Mouse (Mus musculus): ENCODE results near the gene Cmtm8. TPM values are rescaled to one million over a fixed set of nuclear protein-coding genes. Genes with fewer than 3 reads are reported as not detected.
A peak's percentile ranks its signal among the peaks of the same experiment; 100 is the strongest.

Gene Cmtm8
- polyA plus RNA-seq, 1 experiment from 2014 or later = 14.9 TPM

DNA sequence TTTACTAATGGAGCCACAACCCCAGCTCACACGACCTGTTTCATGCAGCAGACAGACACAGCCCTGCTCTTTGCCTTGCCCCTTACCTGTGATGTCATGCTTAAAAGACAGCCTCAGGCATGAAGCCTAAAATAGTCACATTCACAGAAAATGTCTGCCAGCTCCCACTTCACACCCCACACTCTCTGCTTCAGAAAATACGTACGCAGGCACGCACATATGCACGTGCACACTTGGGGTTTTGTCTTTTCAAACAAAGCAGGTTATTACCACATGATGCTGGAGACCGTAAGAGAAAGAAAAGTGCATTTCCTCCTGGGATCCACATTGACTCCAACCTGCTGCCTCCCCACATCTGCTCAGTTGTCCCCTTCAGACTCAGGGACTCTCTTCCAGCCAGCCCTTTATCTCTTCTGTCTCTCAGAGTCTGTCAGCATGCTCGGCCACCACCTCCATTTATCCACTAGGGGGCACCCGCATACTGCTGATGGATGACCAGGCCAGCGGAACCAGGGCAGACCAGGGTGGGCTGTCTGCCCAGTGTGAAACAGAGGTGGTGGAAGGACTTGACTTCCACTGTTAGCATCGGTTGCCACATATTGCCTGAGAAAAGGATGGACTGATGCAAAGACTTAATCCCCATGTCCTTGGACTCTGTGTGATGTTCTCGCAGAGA is 46.5 kb downstream of the Cmtm8 start:
- no peak overlapping the region for H3K27ac ChIP-seq (replicated peaks)
- no peak overlapping the region for H3K4me2 ChIP-seq (replicated peaks)
- no peaks in the 10 kb centered on the region for H3K9me3 ChIP-seq
- H3K9ac ChIP-seq (replicated peaks) = no peak overlapping the region
- peaks cover 10% of the 10 kb centered on the region; the same call in 1 of the 2 replicates for H3K4me1 ChIP-seq
- H3K36me3 ChIP-seq = no peaks in the 10 kb centered on the region
- no peak overlapping the region for H3K4me3 ChIP-seq
- peaks cover 13% of the 10 kb centered on the region; the same call in 1 of the 2 replicates for H3K27me3 ChIP-seq
- ATAC-seq (ENCODE audit: low FRiP score, low read depth) = peak; percentile 79
- WGBS = 57% methylated on average over 11 of the region's 11 CpGs

GRCm38 (mm10) chr9:114796473-114797050 is 47.4 kb downstream of the Cmtm8 start:
- 47% methylated on average over 10 of the region's 11 CpGs for WGBS

DNA sequence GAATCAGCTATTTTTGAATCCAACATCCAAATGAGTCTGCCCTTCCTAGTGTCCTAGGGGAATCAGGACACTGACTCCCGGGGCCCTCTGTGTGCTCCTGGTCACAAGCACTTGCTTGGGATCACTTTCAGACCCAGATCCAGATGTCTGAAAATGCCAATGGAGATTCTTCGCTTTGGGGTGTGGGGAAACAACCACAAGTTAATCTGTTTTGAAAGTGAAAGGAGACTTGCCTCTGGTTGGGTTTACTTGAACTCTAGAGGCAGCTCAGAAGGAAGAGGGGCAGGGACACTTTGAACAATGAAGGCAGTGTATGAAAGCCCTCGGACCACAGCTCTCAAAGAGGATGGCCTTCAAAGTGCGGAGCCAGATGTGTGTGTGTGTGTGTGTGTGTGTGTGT is 49.5 kb downstream of the Cmtm8 start:
- 77% methylated on average over 4 of the region's 4 CpGs for WGBS
- H3K27ac ChIP-seq (replicated peaks) = no peak overlapping the region
- peaks cover 8% of the 10 kb centered on the region; the same call in 1 of the 2 replicates for H3K27me3 ChIP-seq
- no peak overlapping the region for H3K4me3 ChIP-seq
- no peak overlapping the region for H3K9ac ChIP-seq (replicated peaks)
- H3K9me3 ChIP-seq = no peaks in the 10 kb centered on the region
- ATAC-seq (ENCODE audit: low FRiP score, low read depth) = no peak
- H3K4me1 ChIP-seq = peaks cover 13% of the 10 kb centered on the region; the same call in 1 of the 2 replicates
- H3K4me2 ChIP-seq (replicated peaks) = no peak overlapping the region
- no peaks in the 10 kb centered on the region for H3K36me3 ChIP-seq

More at GRCm38 (mm10) chr9:114796473-114797050, 47.4 kb downstream of the Cmtm8 start:
- H3K4me1 ChIP-seq = peaks cover 14% of the 10 kb centered on the region; the same call in 1 of the 2 replicates
- no peaks in the 10 kb centered on the region for H3K36me3 ChIP-seq
- no peak for ATAC-seq (ENCODE audit: low FRiP score, low read depth)
- H3K27me3 ChIP-seq = peaks cover 13% of the 10 kb centered on the region; the same call in 1 of the 2 replicates
- no peak overlapping the region for H3K27ac ChIP-seq (replicated peaks)
- no peak overlapping the region for H3K4me2 ChIP-seq (replicated peaks)
- H3K4me3 ChIP-seq = no peak overlapping the region
- H3K9me3 ChIP-seq = no peaks in the 10 kb centered on the region
- no peak overlapping the region; the same call in 1 of the 2 replicates for H3K9ac ChIP-seq (replicated peaks)

- Histone ChIP-seq H3K36me3 (no peaks in the 10 kb centered on the region), H3K9me3 (no peaks in the 10 kb centered on the region), H3K27ac (replicated peaks) (no peak overlapping the region), H3K27me3 (peaks cover 6% of the 10 kb centered on the region; the same call in 1 of the 2 replicates), H3K4me3 (no peak overlapping the region), H3K4me1 (peaks cover 9% of the 10 kb centered on the region; the same call in 1 of the 2 replicates), H3K4me2 (replicated peaks) (no peak overlapping the region), H3K9ac (replicated peaks) (no peak overlapping the region)
- no peak for ATAC-seq (ENCODE audit: low FRiP score, low read depth)
- 86% methylated on average over 9 of the region's 9 CpGs for WGBS
Measured at GRCm38 (mm10) chr9:114793764-114794295, 50.1 kb downstream of the Cmtm8 start.

DNA sequence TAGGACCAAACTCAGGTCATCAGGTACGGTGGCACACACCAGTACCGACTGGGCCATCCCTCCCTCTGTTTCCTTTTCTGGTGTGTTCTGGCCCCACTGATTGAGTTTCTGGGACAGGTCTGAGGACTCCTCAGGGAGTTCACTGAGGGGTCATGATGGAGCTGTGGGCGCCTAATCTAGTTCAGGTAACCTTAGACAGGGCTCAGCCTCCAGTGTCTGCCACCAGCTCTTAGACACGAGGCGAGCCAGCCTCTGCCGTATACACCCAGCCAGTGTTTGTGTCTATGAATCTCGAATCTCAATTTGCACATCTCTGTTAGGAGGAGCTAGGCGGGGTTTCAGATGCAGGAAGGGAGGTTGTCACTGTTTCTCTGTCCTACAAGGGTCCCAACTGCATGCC is 54.0 kb downstream of the Cmtm8 start:
- Histone ChIP-seq H3K36me3 (no peaks in the 10 kb centered on the region), H3K9ac (replicated peaks) (no peak overlapping the region), H3K4me3 (no peak overlapping the region), H3K9me3 (no peaks in the 10 kb centered on the region), H3K27ac (replicated peaks) (no peak overlapping the region), H3K27me3 (no peaks in the 10 kb centered on the region; the same call in 1 of the 2 replicates), H3K4me2 (replicated peaks) (no peak overlapping the region), H3K4me1 (0 out of 2 replicates have a peak, but pooled peaks cover 13% of the 10 kb centered on the region)
- 87% methylated on average over 8 of the region's 8 CpGs for WGBS
- ATAC-seq (ENCODE audit: low FRiP score, low read depth) = no peak

DNA sequence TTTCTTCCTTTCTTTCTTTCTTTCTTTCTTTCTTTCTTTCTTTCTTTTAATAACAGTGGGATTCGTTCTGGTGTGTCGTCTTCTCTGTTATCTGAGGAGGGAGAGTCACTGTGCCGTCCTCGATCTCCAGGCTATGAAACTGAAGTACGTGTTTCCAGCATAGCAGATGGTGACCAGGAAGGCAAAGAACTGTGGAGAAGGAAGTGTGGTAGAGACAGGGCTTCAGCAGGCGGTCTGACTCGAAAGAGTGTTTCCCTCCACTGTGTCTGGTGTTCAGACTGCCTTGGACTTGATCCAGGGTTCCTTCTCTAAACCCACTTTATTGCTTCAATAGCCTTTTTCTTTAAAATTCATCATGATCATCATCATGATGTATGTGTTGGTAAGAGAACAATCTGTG is 54.4 kb downstream of the Cmtm8 start:
- Histone ChIP-seq H3K9me3 (no peaks in the 10 kb centered on the region), H3K4me3 (no peak overlapping the region), H3K27ac (replicated peaks) (no peak overlapping the region), H3K36me3 (no peaks in the 10 kb centered on the region), H3K9ac (replicated peaks) (no peak overlapping the region), H3K27me3 (no peaks in the 10 kb centered on the region; the same call in 1 of the 2 replicates), H3K4me2 (replicated peaks) (no peak overlapping the region), H3K4me1 (0 out of 2 replicates have a peak, but pooled peaks cover 14% of the 10 kb centered on the region)
- WGBS = 87% methylated on average over 7 of the region's 7 CpGs
- no peak for ATAC-seq (ENCODE audit: low FRiP score, low read depth)

- H3K4me1 ChIP-seq = 0 out of 2 replicates have a peak, but pooled peaks cover 14% of the 10 kb centered on the region
- H3K27me3 ChIP-seq = no peaks in the 10 kb centered on the region; the same call in 1 of the 2 replicates
- WGBS = 93% methylated on average over 8 of the region's 8 CpGs
Measured at GRCm38 (mm10) chr9:114788697-114789096, 55.3 kb downstream of the Cmtm8 start.

DNA sequence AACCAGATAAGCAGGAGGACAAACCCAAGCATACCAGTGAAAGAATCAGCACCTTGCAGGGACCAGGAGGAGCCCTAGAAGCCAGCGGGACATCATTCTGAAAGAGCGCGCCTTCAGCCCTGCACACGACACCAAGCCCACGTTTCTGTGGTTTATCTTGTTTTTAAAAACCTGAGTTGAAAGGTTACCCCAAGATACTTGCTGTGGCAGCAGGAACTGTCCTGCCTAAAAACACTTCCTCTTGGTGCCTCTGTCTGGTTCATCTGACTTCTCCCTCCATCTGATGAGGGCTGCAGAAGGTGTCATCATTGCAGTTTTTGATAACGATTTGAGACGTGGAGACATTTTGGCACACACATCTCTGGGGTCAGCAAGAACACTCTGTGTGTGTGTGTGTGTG is 56.2 kb downstream of the Cmtm8 start:
- no peak for ATAC-seq (ENCODE audit: low FRiP score, low read depth)
- WGBS = 97% methylated on average over 7 of the region's 7 CpGs
- H3K4me1 ChIP-seq = 0 out of 2 replicates have a peak, but pooled peaks cover 14% of the 10 kb centered on the region

More at GRCm38 (mm10) chr9:114788697-114789096, 55.3 kb downstream of the Cmtm8 start:
- Histone ChIP-seq H3K9me3 (no peaks in the 10 kb centered on the region), H3K36me3 (no peaks in the 10 kb centered on the region), H3K9ac (replicated peaks) (no peak overlapping the region), H3K4me2 (replicated peaks) (no peak overlapping the region), H3K4me3 (no peak overlapping the region), H3K27ac (replicated peaks) (no peak overlapping the region)
- no peak for ATAC-seq (ENCODE audit: low FRiP score, low read depth)

GRCm38 (mm10) chr9:114787134-114787533 is 56.8 kb downstream of the Cmtm8 start:
- no peak overlapping the region for H3K27ac ChIP-seq (replicated peaks)
- H3K9ac ChIP-seq (replicated peaks) = no peak overlapping the region
- 93% methylated on average over 5 of the region's 5 CpGs for WGBS
- H3K36me3 ChIP-seq = no peaks in the 10 kb centered on the region
- no peak overlapping the region for H3K4me2 ChIP-seq (replicated peaks)
- H3K4me1 ChIP-seq = 0 out of 2 replicates have a peak, but pooled peaks cover 14% of the 10 kb centered on the region
- no peak overlapping the region for H3K4me3 ChIP-seq
- no peaks in the 10 kb centered on the region for H3K9me3 ChIP-seq
- ATAC-seq (ENCODE audit: low FRiP score, low read depth) = no peak
- H3K27me3 ChIP-seq = peaks cover 9% of the 10 kb centered on the region

More for the DNA sequence above, 56.2 kb downstream of the Cmtm8 start:
- Histone ChIP-seq H3K4me3 (no peak overlapping the region), H3K4me2 (replicated peaks) (no peak overlapping the region), H3K9ac (replicated peaks) (no peak overlapping the region), H3K27me3 (peaks cover 4% of the 10 kb centered on the region), H3K36me3 (no peaks in the 10 kb centered on the region), H3K27ac (replicated peaks) (no peak overlapping the region), H3K9me3 (no peaks in the 10 kb centered on the region)

DNA sequence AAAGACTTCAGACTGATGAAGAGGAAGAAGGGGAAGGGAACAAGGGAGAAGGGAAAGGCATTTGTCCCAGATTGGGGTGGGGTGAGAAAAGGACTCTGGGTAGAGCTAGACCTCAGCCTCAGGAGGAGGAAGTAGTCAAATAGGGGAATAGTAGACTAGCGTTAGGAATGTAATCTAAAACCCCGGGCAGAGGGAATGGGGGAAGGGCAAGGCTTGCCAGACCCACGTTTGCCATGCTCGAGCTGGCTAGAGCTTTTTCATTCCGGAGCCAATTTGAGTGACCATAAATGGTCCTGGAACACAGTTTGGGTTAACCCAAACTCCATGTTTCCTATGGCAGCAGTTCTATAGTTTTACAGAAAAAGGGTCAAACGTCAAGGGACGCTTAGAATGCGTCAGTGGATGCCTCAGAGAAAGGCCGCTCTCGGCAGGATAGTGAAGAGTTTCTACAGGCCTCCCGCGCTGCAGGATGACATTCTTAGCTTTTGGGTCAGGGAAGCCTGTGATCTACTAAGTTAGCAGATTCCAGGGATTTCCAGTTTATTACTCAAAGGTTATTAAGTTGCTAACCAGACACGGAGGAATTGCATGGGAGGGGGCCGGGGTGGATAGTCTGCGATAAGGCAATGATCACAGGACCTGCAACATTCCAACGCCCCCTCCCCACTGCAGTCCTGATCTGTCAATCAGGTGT is 58.4 kb downstream of the Cmtm8 start:
- no peaks in the 10 kb centered on the region for H3K36me3 ChIP-seq
- H3K9ac ChIP-seq (replicated peaks) = no peak overlapping the region
- ATAC-seq (ENCODE audit: low FRiP score, low read depth) = no peak
- no peaks in the 10 kb centered on the region for H3K9me3 ChIP-seq
- H3K4me3 ChIP-seq = no peak overlapping the region
- H3K27ac ChIP-seq (replicated peaks) = peak overlapping the region; percentile 22; the same call in 1 of the 2 replicates
- H3K27me3 ChIP-seq = peaks cover 9% of the 10 kb centered on the region
- H3K4me2 ChIP-seq (replicated peaks) = 0 out of 2 replicates have a peak overlapping the region, but pooled peaks have one; percentile 13
- peaks cover 17% of the 10 kb centered on the region for H3K4me1 ChIP-seq
- 6% methylated on average over 16 of the region's 16 CpGs for WGBS

GRCm38 (mm10) chr9:114781526-114782212 is 62.3 kb downstream of the Cmtm8 start, which contains the start of gene Cmtm7:
Gene Cmtm7, minus strand, starts transcription at chr9:114781856.
- 1% methylated on average over 47 of the region's 54 CpGs for WGBS

More at GRCm38 (mm10) chr9:114781526-114782212, 62.3 kb downstream of the Cmtm8 start, which contains the start of gene Cmtm7:
- peak within 1 kb of the TSS; percentile 91 for H3K4me2 ChIP-seq (replicated peaks)
- ATAC-seq (ENCODE audit: low FRiP score, low read depth) = peak; percentile 84
- peak within 1 kb of the TSS; percentile 55 for H3K4me3 ChIP-seq
- H3K36me3 ChIP-seq = no peaks in the 10 kb centered on the region
- H3K4me1 ChIP-seq = peaks cover 24% of the 10 kb centered on the region
- H3K9ac ChIP-seq (replicated peaks) = peak within 1 kb of the TSS; percentile 71
- H3K9me3 ChIP-seq = no peaks in the 10 kb centered on the region
- H3K27me3 ChIP-seq = peaks cover 12% of the 10 kb centered on the region
- H3K27ac ChIP-seq (replicated peaks) = peak within 1 kb of the TSS; percentile 56
